Mouse (Mus musculus) cerebellum, adult 9-11 months (tissue): ENCODE measurements around the gene Lsm8.
"Not testable (repeated sequence)": the region's sequence is repeated elsewhere in the genome, so short reads cannot be mapped to it uniquely, and the experiment has no call there.

Source experiments
- DNase-seq: peaks from one replicate; pipeline ENCODE4 v3.0.0; 2022

The Lsm8 gene

GRCm38 (mm10) chr6:18848051-18848701 lies at the start of gene Lsm8:
Gene Lsm8, plus strand, starts transcription at chr6:18848579.
- peak; percentile 96 for DNase-seq

- no peak for DNase-seq
Measured at GRCm38 (mm10) chr6:18800869-18801511, 47.4 kb upstream of the Lsm8 start.

GRCm38 (mm10) chr6:18812623-18813022 lies 35.8 kb upstream of the Lsm8 start:
- no peak for DNase-seq

- no peak for DNase-seq
Measured at GRCm38 (mm10) chr6:18815606-18816005, 32.8 kb upstream of the Lsm8 start.

- peak; percentile 27 for DNase-seq
Measured at GRCm38 (mm10) chr6:18819343-18819742, 29.0 kb upstream of the Lsm8 start.

- no peak for DNase-seq
Measured at GRCm38 (mm10) chr6:18820246-18820645, 28.1 kb upstream of the Lsm8 start.

GRCm38 (mm10) chr6:18822812-18823211 lies 25.6 kb upstream of the Lsm8 start:
- no peak for DNase-seq

GRCm38 (mm10) chr6:18832958-18833357 lies 15.4 kb upstream of the Lsm8 start:
- no peak for DNase-seq

GRCm38 (mm10) chr6:18844529-18844928 lies 3.9 kb upstream of the Lsm8 start:
- DNase-seq = not testable (repeated sequence)

GRCm38 (mm10) chr6:18845571-18845970 lies 2.8 kb upstream of the Lsm8 start:
- not testable (repeated sequence) for DNase-seq

GRCm38 (mm10) chr6:18848702-18849061 lies 303 bp downstream of the Lsm8 start:
- no peak for DNase-seq

- DNase-seq = no peak
Measured at GRCm38 (mm10) chr6:18855323-18855722, 6.9 kb downstream of the Lsm8 start.

GRCm38 (mm10) chr6:18856487-18857078 lies 8.2 kb downstream of the Lsm8 start:
- DNase-seq = no peak

- no peak for DNase-seq
Measured at GRCm38 (mm10) chr6:18866018-18866417, 17.6 kb downstream of the Lsm8 start, which contains the start of gene Ankrd7. Gene Ankrd7, plus strand, starts transcription at chr6:18866318.

GRCm38 (mm10) chr6:18889030-18889429 lies 40.7 kb downstream of the Lsm8 start:
- DNase-seq = no peak

GRCm38 (mm10) chr6:18894142-18894541 lies 45.8 kb downstream of the Lsm8 start:
- DNase-seq = no peak
